Mouse (Mus musculus) C2C12 (cell line): ENCODE results near the gene Stk32c. TPM values are rescaled to one million over a fixed set of nuclear protein-coding genes. Genes with fewer than 3 reads are reported as not detected.

Experiments
- H3K27me3 ChIP-seq: one replicate; pipeline ENCODE4 v1.6.1; 2011; ENCODE audit not compliant: control insufficient read depth, insufficient read depth, insufficient read length
- H3K36me3 ChIP-seq: one replicate; pipeline ENCODE4 v1.6.1; 2011; ENCODE audit not compliant: control insufficient read depth, insufficient read depth
- H3K4me3 ChIP-seq: one replicate; pipeline ENCODE4 v1.5.1; 2011; ENCODE audit warnings: mild to moderate bottlenecking, control low read depth; ENCODE audit not compliant: poor library complexity, insufficient read depth, severe bottlenecking
- H3K79me2 ChIP-seq: one replicate; pipeline ENCODE4 v1.6.1; 2011; ENCODE audit not compliant: control insufficient read depth, insufficient read depth
- H3K79me3 ChIP-seq: one replicate; pipeline ENCODE4 v1.6.1; 2011; ENCODE audit warnings: low read depth, control low read depth
- H3ac ChIP-seq: one replicate; pipeline ENCODE3; 2011; ENCODE audit warnings: low read depth; ENCODE audit not compliant: control insufficient read depth, insufficient read length
- CEBPB ChIP-seq: IDR thresholded peaks from one replicate; pipeline ENCODE4 v1.6.1; 2011; ENCODE audit warnings: low read depth, mild to moderate bottlenecking, control low read depth, moderate library complexity
- CTCF ChIP-seq: IDR thresholded peaks from one replicate; pipeline ENCODE4 v1.5.1; 2011; ENCODE audit not compliant: control insufficient read depth, insufficient read depth, insufficient read length
- FOSL1 ChIP-seq: IDR thresholded peaks from one replicate; pipeline ENCODE4 v1.8.0; 2011; ENCODE audit warnings: mild to moderate bottlenecking, low read length; ENCODE audit not compliant: poor library complexity, insufficient read depth, severe bottlenecking
- MAX ChIP-seq: IDR thresholded peaks from one replicate; pipeline ENCODE4 v1.6.1; 2011; ENCODE audit warnings: mild to moderate bottlenecking, control low read depth
- MYOD1 ChIP-seq: IDR thresholded peaks from one replicate; pipeline ENCODE4 v1.6.1; 2011; ENCODE audit warnings: low read depth; ENCODE audit not compliant: control insufficient read depth, insufficient read length
- MYOG ChIP-seq: IDR thresholded peaks from one replicate; pipeline ENCODE4 v1.6.1; 2011; ENCODE audit not compliant: control insufficient read depth, insufficient read length; ENCODE audit errors: extremely low read depth
- USF1 ChIP-seq: IDR thresholded peaks from one replicate; pipeline ENCODE4 v1.6.1; 2011; ENCODE audit warnings: low read depth, mild to moderate bottlenecking, control low read depth, moderate library complexity
- polyA plus RNA-seq: library from polyadenylated mRNA; unstranded; fragments of >200 nt; fragmentation: generic; extraction: Trizol; gene quantifications from one replicate; pipeline ENCODE4 v1.2.1, GENCODE M21; 2012; ENCODE audit warnings: missing spikeins

Gene Stk32c
- polyA plus RNA-seq, 1 experiment, result 2.6 TPM

GRCm38 (mm10) chr7:139200108-139200507 lies 13.0 kb downstream of the Stk32c start:
- H3K79me3 ChIP-seq, result no peaks in the 10 kb centered on the region
- peaks cover 5% of the 10 kb centered on the region for H3K27me3 ChIP-seq
- TF ChIP-seq FOSL1 (no peak), USF1 (no peak), CTCF (peak; percentile 51)
- no peak overlapping the region for H3K4me3 ChIP-seq
- H3K79me2 ChIP-seq, result no peaks in the 10 kb centered on the region
- H3ac ChIP-seq, result no peak overlapping the region
- no peaks in the 10 kb centered on the region for H3K36me3 ChIP-seq

- no peak overlapping the region for H3K4me3 ChIP-seq
- no peaks in the 10 kb centered on the region for H3K36me3 ChIP-seq
- H3K79me3 ChIP-seq, result no peaks in the 10 kb centered on the region
- TF ChIP-seq MYOD1 (no peak), FOSL1 (no peak), USF1 (no peak)
- no peak overlapping the region for H3ac ChIP-seq
- no peaks in the 10 kb centered on the region for H3K79me2 ChIP-seq
- peaks cover 5% of the 10 kb centered on the region for H3K27me3 ChIP-seq
Observed at GRCm38 (mm10) chr7:139197022-139197421, 16.1 kb downstream of the Stk32c start.

GRCm38 (mm10) chr7:139191619-139192018 lies 21.5 kb downstream of the Stk32c start:
- Histone ChIP-seq H3K79me2 (no peaks in the 10 kb centered on the region), H3ac (no peak overlapping the region), H3K4me3 (no peak overlapping the region), H3K79me3 (no peaks in the 10 kb centered on the region), H3K27me3 (no peaks in the 10 kb centered on the region), H3K36me3 (no peaks in the 10 kb centered on the region)
- TF ChIP-seq FOSL1, result no peak

- no peaks in the 10 kb centered on the region for H3K36me3 ChIP-seq
- H3K79me2 ChIP-seq, result no peaks in the 10 kb centered on the region
- no peaks in the 10 kb centered on the region for H3K27me3 ChIP-seq
- H3K4me3 ChIP-seq, result no peak overlapping the region
- H3K79me3 ChIP-seq, result no peaks in the 10 kb centered on the region
- H3ac ChIP-seq, result no peak overlapping the region
- TF ChIP-seq CEBPB (no peak), MAX (no peak), USF1 (no peak), MYOD1 (no peak), MYOG (no peak), CTCF (no peak), FOSL1 (no peak)
Observed at GRCm38 (mm10) chr7:139190616-139191015, 22.5 kb downstream of the Stk32c start.

- no peaks in the 10 kb centered on the region for H3K27me3 ChIP-seq
- no peak overlapping the region for H3ac ChIP-seq
- no peaks in the 10 kb centered on the region for H3K36me3 ChIP-seq
- H3K4me3 ChIP-seq, result no peak overlapping the region
- no peaks in the 10 kb centered on the region for H3K79me2 ChIP-seq
- TF ChIP-seq MAX (no peak), MYOD1 (no peak), MYOG (no peak), CTCF (no peak), CEBPB (no peak), FOSL1 (no peak), USF1 (no peak)
- no peaks in the 10 kb centered on the region for H3K79me3 ChIP-seq
Observed at GRCm38 (mm10) chr7:139188634-139189207, 24.4 kb downstream of the Stk32c start.

- Histone ChIP-seq H3K27me3 (no peaks in the 10 kb centered on the region), H3K79me2 (no peaks in the 10 kb centered on the region), H3ac (peak overlapping the region; percentile 74), H3K36me3 (no peaks in the 10 kb centered on the region), H3K79me3 (no peaks in the 10 kb centered on the region), H3K4me3 (no peak overlapping the region)
- no peak for TF ChIP-seq FOSL1
- TF ChIP-seq USF1, result no peak
- TF ChIP-seq MAX, result no peak
- TF ChIP-seq CTCF, result no peak
Observed at GRCm38 (mm10) chr7:139187771-139188633, 25.1 kb downstream of the Stk32c start.
